Mouse (Mus musculus): ENCODE measurements around the gene Podnl1.
A peak's percentile ranks its signal among the peaks of the same experiment; 100 is the strongest.

Gene Podnl1

DNA sequence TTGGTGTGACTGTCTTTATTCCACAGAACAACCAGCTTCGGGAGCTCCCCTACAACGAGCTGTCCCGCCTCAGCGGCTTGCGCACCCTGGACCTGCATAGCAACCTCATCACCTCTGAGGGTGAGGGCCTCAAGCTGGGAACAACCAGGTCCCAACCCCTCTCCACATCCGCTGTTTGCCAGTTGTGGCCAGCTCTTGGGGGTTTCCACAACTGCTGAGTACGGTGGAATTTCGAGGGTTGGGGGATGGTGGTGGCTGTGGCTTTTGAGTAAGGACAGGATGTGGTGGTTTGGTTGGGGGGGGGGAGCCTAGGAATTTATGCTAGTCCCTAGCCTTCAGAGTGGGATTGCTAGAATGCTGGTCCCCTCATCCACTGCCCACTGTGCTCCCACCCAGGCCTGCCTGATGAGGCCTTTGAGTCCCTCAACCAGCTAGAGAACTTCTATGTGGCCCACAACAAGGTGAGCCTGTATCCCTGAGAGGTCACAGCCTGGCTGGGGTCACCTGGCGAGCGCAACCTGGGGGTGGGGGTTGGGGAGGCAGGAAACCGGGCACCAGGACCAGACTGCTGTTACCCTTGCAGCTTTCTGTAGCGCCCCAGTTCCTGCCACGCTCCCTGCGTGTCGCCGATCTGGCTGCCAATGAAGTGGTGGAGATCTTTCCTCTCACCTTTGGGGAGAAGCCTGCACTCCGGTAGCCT is 1.6 kb downstream of the Podnl1 start:
- DNase-seq (ENCODE audit: low spot score), result no peak

DNA sequence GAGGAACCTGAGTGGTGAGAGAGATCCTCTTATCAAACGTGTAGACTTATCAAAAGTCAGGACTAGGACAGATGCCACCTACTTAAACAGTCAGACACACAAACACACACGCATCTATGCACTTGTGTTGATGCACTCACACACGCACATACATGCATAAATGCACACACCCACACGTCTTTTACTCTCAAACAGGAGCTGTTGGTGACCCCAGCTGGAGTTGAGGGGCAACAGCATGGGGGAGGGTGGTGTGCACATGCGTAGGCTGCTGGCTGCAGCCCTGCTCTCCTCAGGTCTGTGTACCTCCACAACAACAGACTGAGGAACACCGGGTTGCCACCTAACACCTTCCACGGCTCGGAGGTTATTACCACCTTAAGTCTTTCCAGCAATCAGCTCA is 2.5 kb downstream of the Podnl1 start:
- no peak for DNase-seq (ENCODE audit: low spot score)

DNA sequence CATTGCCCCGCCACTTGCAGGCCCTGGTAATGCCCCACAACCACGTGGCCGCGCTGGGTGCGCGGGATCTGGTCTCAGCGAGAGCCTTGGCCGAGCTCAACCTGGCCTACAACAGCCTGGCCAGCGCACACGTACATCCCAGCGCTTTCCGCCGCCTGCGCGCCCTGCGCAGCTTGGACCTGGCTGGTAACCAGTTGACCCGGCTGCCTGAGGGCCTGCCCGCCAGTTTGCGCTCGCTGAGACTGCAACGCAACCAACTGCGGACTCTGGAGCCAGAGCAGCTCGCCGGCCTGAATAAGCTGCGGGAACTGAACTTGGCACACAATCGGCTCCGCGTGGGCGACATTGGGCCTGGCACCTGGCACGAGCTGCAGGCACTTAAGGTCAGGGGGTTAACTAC is 5.0 kb downstream of the Podnl1 start:
- DNase-seq (ENCODE audit: low spot score), result no peak

DNA sequence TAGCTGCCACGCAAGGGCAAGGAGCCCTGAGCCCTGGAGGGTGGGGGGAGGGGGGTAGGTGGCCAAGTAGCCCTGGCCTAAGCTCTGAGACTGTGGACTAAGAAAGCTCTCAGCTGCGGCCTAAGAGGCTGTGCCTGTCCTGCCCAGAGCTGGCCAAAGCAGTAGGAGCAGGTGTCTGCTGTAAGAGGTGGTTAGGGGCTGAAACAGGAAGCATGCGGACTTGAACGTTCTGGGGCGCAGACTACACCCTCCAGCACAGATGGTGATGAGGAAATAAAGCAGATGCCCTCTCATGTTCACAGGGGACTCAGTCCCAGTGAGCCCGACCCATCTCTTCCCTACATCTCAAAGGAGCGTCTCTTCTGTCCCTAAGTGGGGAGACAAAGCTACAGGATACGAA is 6.4 kb downstream of the Podnl1 start:
- DNase-seq (ENCODE audit: low spot score), result no peak

DNA sequence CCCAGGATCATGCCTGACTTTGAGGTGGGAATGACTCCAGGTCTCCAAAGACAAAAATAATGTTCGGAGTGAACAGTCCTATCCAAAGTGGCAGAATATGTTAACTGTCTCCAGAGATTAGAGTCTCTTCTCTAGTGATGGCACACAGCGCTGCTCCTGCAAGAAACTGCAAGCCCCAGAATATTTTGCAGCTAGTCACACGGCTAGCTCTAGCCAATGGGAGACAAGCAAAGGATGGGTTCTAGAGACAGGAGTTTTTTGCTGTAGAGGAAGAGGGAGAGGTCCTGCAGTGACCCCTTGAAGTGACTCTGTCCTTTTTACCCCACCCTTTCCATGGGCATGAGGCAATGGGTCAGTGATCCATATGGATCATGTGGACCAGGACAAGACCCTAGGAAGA is 12.1 kb downstream of the Podnl1 start:
- DNase-seq (ENCODE audit: low spot score), result no peak

DNA sequence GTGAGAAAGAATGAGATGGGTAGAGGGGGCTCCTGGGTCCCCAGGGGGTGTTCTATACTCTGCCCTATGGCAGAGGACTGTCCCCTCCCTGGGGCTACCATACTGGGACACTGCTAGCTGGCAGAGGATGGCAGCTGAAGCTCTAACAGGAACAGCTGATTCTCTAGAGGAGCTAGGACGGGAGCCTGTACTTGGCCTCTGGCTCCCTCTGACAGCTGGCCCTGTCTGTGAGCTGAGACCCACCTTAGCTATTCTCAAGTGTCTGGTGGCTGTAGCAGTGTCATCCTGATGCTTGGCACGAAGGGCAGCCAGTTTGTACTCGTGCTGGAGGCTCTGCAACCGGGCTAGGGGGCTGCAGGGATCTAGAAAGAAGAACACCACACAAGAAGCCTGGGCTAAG is 15.0 kb downstream of the Podnl1 start:
- DNase-seq (ENCODE audit: low spot score), result no peak

DNA sequence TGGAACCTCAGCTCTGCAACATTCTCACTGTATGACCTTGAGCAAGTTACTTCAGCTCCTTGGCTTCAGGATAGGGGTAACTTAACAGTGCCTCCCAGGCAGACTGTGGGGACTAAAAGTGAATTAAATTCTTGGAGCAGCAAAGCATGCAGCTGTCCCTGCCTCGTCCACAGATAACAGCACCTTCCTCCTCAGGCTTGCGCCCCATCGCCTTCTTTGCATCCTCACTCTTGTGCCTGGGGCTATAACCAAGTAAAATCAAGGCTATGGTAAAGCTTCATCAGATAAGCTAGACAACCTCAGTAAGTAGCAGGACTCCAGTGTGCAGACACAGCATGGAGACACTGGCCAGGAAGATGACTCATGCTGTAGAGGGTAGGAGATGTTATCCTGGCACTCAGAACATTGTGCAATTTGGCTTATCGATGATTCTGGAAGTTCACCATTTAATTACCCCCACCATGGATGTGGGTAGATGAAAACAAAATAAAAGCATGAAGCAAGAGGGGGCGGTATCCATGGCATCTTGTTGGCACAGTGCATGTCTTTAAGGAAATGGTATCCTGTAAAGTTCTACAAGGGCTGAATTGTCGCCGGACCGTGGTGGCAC is 19.0 kb downstream of the Podnl1 start:
- no peak for DNase-seq (ENCODE audit: low spot score)

DNA sequence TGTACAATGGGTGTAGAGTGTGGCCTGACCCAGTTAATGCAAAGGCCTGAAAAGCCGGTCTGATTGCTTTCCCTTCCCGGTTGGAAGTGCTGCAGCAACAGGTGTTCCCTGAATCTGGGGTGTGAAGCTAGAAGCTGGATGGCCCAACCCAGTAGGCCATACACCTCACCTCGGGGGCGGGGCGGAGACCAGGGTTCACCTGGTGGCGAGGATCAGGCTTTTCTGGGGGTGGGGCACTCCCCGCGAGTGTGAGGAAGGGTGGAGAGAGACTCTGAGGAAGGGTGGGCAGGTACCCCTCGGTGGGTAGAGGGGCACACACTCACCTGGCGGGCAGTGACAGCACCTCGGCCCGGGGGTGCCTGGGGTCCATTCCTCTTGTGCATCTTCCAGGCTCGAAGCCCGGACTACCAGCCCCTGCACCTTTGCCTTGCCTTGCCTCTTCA is 21.6 kb downstream of the Podnl1 start:
- DNase-seq (ENCODE audit: low spot score), result no peak

DNA sequence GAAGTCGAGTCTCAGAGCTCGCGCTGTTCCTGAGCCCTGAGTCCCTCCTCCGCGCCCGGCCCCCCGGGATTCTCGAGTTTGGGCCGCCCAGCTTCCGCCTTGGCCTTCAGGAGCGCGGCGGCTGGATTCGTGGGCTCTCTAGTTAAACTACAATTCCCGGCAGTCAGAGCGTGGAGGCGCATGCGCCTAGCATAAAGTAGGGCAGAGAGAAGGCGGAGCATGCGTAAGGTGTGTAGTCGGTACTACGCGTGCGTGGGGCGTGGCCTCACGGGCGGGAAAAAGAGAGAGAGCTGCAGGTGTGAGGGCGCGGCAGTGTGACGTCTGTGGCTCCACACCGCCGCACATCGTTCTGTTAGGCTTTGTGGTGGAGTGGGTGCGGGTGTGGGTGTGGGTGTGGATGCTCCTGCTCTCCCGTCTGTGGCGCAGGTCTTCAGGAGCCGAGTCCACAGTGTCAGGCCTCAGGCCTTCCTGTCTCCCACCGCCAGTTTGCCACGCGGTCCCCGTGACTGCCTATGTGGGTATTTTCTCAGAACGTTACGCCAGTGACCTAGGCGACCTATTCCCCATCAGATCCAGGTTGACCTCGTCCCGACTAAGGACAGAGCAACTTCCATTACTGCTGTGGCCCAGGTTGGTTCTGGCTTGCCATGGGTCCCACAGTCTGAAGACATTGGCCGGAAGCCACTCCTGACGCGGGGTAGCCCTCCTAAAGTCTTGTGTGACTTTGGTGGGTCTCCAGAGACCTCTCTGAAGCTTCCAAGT is 22.2 kb downstream of the Podnl1 start, which contains the start of the genes Cc2d1a and 4930432K21Rik:
TSS of gene Cc2d1a (minus strand) at position 168 of the 762 bp plus-strand sequence.
TSS of gene 4930432K21Rik (plus strand) at position 257 of the 762 bp plus-strand sequence.
- DNase-seq (ENCODE audit: low spot score), result peak; percentile 94

DNA sequence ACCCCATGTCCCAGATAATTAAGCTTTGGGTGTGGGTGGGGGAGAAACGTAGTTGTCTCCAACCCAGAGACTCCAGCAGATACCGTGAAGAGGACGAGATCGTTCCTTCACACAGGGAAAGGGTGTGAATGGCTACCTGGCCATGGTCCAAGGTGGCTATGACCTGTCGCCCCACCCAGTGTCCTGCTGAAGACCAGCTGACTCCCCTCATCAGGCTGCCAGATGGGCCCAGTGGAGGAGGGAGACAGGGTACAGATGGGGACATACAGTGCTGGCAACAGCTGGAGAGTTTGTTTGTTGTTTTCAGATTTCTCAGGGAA is 22.7 kb downstream of the Podnl1 start:
- no peak for DNase-seq (ENCODE audit: low spot score)

DNA sequence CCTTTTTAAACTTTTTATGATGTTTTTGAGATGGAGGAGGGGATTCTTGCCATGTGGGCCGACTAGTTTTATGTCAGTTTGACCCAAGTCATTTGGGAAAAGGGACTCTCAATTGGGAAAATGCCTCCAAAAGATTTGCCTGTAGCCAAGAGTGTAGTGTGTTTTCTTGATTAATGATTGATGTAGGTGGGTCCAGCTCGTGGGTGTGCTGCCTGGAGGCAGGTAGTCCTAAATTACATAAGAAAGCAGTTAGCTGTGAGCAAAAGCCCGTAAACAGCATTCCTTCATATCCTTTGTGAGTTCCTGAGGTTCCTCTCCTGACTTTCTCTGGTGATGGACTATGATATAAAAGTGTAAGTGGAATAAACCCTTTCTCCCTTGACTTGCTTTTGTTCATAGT is 23.4 kb downstream of the Podnl1 start:
- no peak for DNase-seq (ENCODE audit: low spot score)

DNA sequence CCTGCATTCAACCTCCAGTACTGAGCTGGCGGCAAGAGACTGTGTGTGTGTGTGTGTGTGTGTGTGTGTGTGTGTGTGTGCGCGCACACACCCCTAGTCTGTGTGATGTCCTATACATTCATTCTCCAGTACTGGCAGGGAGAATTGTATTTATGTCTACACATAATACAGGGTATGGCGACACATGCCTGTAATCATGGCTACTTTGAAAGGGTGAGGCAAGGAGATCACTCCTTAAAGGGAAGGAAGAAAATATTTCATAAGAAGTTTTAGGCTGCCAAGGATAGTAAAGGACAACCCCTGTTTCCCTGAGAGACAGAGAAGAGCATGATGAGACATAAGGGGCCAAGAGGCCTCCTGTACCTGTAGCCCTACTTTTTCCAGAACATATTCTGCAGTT is 31.8 kb downstream of the Podnl1 start:
- no peak for DNase-seq (ENCODE audit: low spot score)

DNA sequence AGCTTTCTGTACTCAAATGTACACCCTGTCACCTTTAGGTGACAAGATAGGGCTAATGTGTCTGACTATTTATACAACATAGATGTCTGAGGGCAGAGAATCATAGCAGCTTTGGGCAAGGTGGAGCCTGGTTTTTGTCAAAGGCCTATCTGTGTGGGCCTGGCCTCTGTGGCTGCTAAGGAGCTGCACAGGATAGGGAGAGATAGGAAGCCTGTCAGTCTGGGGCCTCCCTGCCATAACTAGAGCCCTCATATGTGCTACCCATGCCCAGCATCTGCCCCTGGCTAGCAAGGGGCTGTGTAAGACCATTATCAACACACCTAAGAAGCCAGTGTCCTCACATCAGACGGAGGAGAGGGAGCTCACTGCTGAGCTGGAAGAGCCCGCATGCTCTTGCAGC is 41.9 kb downstream of the Podnl1 start:
- DNase-seq (ENCODE audit: low spot score), result no peak

DNA sequence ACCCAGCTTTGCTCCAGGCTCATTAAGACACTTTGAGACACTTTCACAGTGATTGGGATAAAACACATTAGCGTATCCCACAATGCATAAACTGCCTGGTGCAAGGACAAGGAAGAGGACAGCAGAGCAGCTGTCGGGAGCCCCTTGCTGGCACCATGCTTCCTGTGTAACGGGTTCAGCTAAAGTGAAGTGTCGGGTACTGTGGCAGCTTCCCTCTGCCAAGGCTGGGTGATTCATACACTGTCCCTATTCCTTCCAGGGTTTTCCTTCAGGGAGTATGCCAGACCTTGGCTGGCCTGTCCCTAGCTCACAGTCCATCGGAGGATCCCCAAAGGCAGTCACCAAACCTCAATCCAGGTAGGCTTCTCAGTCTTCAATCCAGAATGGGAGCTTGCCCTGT is 44.3 kb downstream of the Podnl1 start:
- DNase-seq (ENCODE audit: low spot score), result no peak

DNA sequence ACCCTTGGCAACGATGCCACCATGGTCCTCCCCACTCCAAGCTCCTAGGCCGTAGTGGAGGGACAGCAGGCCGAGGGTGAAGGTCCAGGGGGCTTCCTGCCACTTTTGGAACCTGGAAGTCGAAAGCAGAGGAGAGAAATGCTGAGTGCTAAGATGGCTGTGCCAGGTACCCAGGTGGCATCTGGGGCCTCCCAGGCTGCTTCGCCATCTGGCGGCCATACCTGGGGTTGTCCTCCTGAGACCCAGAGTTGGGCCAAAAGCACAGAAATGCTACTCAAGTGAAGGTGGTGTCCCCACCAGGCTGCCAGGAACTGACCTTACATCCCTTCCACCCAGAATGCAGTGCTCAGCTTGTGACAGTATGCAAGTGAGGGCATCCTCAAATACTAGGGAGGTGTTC is 48.1 kb downstream of the Podnl1 start:
- no peak for DNase-seq (ENCODE audit: low spot score)

DNA sequence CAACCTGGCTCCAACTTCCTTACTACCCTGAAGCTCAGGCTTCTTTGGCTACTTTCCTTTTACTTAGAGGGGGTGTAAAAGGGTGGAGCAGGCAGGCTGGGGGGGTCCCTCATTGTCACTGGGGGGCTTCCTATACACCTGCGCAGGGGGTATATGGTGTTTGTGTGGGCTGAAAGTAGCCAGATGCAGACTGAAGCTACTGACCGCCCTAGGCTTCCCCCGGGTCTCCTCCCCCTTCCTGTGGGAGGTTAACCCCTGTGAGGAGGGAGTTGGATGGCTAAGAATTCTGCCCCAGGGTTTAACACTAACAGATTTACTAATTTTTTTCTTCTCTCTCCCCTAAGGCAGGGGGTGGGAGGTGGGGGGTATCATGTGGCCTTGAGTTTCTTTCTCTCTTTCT is 50.8 kb downstream of the Podnl1 start:
- DNase-seq (ENCODE audit: low spot score), result no peak

DNA sequence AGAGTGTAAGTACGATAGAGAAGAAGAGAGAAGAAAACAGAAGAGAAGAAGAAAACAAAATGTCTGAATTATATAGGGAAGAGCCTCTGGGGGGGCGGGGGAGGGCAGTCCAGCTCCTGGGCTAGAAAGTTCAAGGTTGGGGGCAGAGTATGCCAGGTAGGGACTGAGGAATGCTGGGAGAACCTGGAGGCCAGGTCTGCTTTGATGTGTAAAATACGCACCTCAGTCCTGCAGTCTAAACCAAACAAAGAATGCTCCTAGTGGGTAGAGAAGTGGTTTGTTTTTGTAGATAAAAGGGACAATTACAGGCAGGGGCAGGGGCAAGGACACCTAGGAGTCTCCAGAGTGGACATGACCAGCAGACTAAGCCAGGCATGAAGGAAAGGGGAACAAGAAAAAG is 51.6 kb downstream of the Podnl1 start:
- DNase-seq (ENCODE audit: low spot score), result no peak

DNA sequence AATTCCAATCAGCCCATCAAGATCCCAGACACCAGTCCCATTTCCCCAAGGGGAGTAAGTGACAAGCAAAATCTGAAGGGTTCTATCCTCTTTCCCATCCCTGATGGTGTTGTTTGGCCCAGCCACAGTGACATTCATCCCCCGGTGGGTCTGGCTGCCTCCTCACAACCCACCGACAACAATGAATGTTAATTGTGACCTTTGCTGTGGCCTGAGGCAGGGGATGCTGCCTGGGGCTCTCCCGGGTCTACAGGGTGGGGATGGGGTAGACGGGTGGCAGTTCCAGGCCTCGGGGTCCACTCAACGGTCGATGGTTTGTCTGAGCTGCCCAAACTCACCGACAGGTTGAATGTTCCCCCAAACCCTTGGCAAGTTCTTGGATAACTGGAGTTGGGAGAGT is 52.8 kb downstream of the Podnl1 start:
- DNase-seq (ENCODE audit: low spot score), result no peak

DNA sequence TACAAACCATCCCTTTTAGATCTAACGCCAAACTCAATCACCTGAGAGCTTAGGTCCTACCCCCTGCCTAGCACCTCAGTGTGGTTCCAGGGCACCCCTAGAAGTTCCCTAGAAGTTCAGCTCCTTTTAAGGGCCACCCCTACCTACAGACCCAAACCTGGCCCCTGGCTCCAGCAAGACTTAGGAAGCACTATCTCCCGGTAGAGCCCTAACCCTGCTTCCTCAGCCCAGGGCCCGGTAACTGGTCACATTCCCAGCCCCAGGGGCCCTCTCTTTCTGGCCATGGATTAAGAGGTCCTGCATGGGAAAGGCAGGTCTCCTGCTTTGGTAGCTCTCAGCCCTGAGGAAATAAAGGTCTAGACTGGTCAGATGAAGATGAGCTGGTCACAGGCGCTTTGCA is 54.2 kb downstream of the Podnl1 start:
- no peak for DNase-seq (ENCODE audit: low spot score)

DNA sequence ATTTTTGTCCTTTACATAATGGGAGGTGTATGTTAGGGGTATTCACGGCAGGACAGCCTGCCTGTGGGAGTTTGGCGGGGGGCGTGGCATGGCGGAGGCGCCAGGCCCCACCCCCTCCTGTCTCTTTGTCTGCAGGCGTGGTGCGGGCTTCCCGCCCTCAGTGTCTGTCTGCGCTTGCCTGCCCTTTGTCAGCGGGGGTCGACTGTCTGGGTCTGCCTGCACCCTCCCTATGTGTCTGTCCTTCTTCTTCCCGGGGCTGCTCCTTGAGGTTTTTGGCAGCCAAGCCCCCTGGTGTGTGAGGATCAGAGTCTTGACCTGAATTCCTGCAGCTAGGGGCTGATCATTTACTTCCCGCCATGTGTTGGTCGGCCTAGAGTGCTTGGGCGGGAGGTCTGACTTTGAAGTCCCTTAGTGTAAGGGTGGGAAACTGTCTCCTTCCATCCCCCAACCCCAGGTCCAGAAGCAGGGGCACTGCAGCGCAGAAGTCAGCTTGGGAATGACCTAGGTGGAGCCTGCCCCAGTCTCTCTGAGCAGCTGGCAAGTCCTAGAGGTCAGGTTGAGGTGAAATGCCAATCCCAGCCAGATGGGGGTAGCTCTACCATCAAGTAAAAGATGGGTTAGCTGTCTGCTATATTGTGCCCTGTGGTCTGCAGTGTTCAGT is 54.9 kb downstream of the Podnl1 start:
- DNase-seq (ENCODE audit: low spot score), result peak; percentile 77
